Mouse (Mus musculus): ENCODE measurements around the gene Afm. TPM values are rescaled to one million over a fixed set of nuclear protein-coding genes. Genes with fewer than 3 reads are reported as not detected.
A peak's percentile ranks its signal among the peaks of the same experiment; 100 is the strongest.

The Afm gene
- polyA plus RNA-seq, 1 experiment from 2014 or later = not detected

- no peak overlapping the region for H3K4me2 ChIP-seq (ENCODE audit: low read depth, low read length)
- H3K27ac ChIP-seq (replicated peaks; ENCODE audit: low read depth, low read length) = no peak overlapping the region
- 53% methylated on average over 13 of the region's 13 CpGs for WGBS
- H3K27me3 ChIP-seq (replicated peaks; ENCODE audit: control insufficient read depth, insufficient read depth, low read length) = no peaks in the 10 kb centered on the region
- ATAC-seq (ENCODE audit: low read depth) (no peak), DNase-seq (ENCODE audit: low spot score) (peak; percentile 7)
- no peaks in the 10 kb centered on the region for H3K9me3 ChIP-seq (ENCODE audit: control insufficient read depth, low read length)
- H3K4me3 ChIP-seq (ENCODE audit: low read depth, low read length) = no peak overlapping the region
- no peaks in the 10 kb centered on the region for H3K36me3 ChIP-seq (ENCODE audit: control insufficient read depth, insufficient read depth, low read length)
- no peaks in the 10 kb centered on the region for H3K4me1 ChIP-seq (ENCODE audit: control insufficient read depth, insufficient read depth, low read length)
- no peak overlapping the region for H3K9ac ChIP-seq (ENCODE audit: low read depth, low read length)
Measured at GRCm38 (mm10) chr5:90507411-90507949, 11.3 kb upstream of the Afm start.

GRCm38 (mm10) chr5:90509828-90510592 is 8.7 kb upstream of the Afm start:
- DNase-seq (ENCODE audit: low spot score) (no peak), ATAC-seq (ENCODE audit: low read depth) (no peak)
- H3K9me3 ChIP-seq (ENCODE audit: control insufficient read depth, low read length) = no peaks in the 10 kb centered on the region
- H3K4me1 ChIP-seq (ENCODE audit: control insufficient read depth, insufficient read depth, low read length) = no peaks in the 10 kb centered on the region
- H3K9ac ChIP-seq (ENCODE audit: low read depth, low read length) = no peak overlapping the region
- H3K36me3 ChIP-seq (ENCODE audit: control insufficient read depth, insufficient read depth, low read length) = no peaks in the 10 kb centered on the region
- H3K27ac ChIP-seq (replicated peaks; ENCODE audit: low read depth, low read length) = no peak overlapping the region
- no peaks in the 10 kb centered on the region for H3K27me3 ChIP-seq (replicated peaks; ENCODE audit: control insufficient read depth, insufficient read depth, low read length)
- no peak overlapping the region for H3K4me3 ChIP-seq (ENCODE audit: low read depth, low read length)
- no peak overlapping the region for H3K4me2 ChIP-seq (ENCODE audit: low read depth, low read length)
- 90% methylated on average over 5 of the region's 5 CpGs for WGBS

- Histone ChIP-seq H3K9ac (ENCODE audit: low read depth, low read length) (no peak overlapping the region), H3K27me3 (replicated peaks; ENCODE audit: control insufficient read depth, insufficient read depth, low read length) (no peaks in the 10 kb centered on the region), H3K9me3 (ENCODE audit: control insufficient read depth, low read length) (no peaks in the 10 kb centered on the region), H3K36me3 (ENCODE audit: control insufficient read depth, insufficient read depth, low read length) (no peaks in the 10 kb centered on the region), H3K4me2 (ENCODE audit: low read depth, low read length) (no peak overlapping the region), H3K4me1 (ENCODE audit: control insufficient read depth, insufficient read depth, low read length) (no peaks in the 10 kb centered on the region), H3K27ac (replicated peaks; ENCODE audit: low read depth, low read length) (no peak overlapping the region), H3K4me3 (ENCODE audit: low read depth, low read length) (no peak overlapping the region)
- ATAC-seq (ENCODE audit: low read depth) = no peak
- 77% methylated on average over 6 of the region's 6 CpGs for WGBS
- no peak for DNase-seq (ENCODE audit: low spot score)
Measured at GRCm38 (mm10) chr5:90512288-90512955, 6.3 kb upstream of the Afm start.

- Histone ChIP-seq H3K36me3 (ENCODE audit: control insufficient read depth, insufficient read depth, low read length) (no peaks in the 10 kb centered on the region), H3K4me2 (ENCODE audit: low read depth, low read length) (no peak overlapping the region), H3K27ac (replicated peaks; ENCODE audit: low read depth, low read length) (no peak overlapping the region), H3K4me3 (ENCODE audit: low read depth, low read length) (no peak overlapping the region), H3K9ac (ENCODE audit: low read depth, low read length) (no peak overlapping the region), H3K27me3 (replicated peaks; ENCODE audit: control insufficient read depth, insufficient read depth, low read length) (no peaks in the 10 kb centered on the region), H3K9me3 (ENCODE audit: control insufficient read depth, low read length) (no peaks in the 10 kb centered on the region), H3K4me1 (ENCODE audit: control insufficient read depth, insufficient read depth, low read length) (no peaks in the 10 kb centered on the region)
- ATAC-seq (ENCODE audit: low read depth) = no peak
- WGBS = 88% methylated on average over 5 of the region's 6 CpGs
- DNase-seq (ENCODE audit: low spot score) = no peak
Measured at GRCm38 (mm10) chr5:90515561-90515960, 3.2 kb upstream of the Afm start.

- Histone ChIP-seq H3K27me3 (replicated peaks; ENCODE audit: control insufficient read depth, insufficient read depth, low read length) (no peaks in the 10 kb centered on the region), H3K27ac (replicated peaks; ENCODE audit: low read depth, low read length) (no peak overlapping the region), H3K36me3 (ENCODE audit: control insufficient read depth, insufficient read depth, low read length) (no peaks in the 10 kb centered on the region), H3K9me3 (ENCODE audit: control insufficient read depth, low read length) (no peaks in the 10 kb centered on the region), H3K4me2 (ENCODE audit: low read depth, low read length) (no peak overlapping the region), H3K4me1 (ENCODE audit: control insufficient read depth, insufficient read depth, low read length) (no peaks in the 10 kb centered on the region), H3K9ac (ENCODE audit: low read depth, low read length) (no peak overlapping the region), H3K4me3 (ENCODE audit: low read depth, low read length) (no peak overlapping the region)
- 85% methylated on average over 8 of the region's 8 CpGs for WGBS
- ATAC-seq (ENCODE audit: low read depth) (no peak), DNase-seq (ENCODE audit: low spot score) (no peak)
Measured at GRCm38 (mm10) chr5:90551191-90551590, 32.5 kb downstream of the Afm start.

- Histone ChIP-seq H3K9me3 (ENCODE audit: control insufficient read depth, low read length) (no peaks in the 10 kb centered on the region), H3K9ac (ENCODE audit: low read depth, low read length) (no peak overlapping the region), H3K27ac (replicated peaks; ENCODE audit: low read depth, low read length) (no peak overlapping the region), H3K4me3 (ENCODE audit: low read depth, low read length) (no peak overlapping the region), H3K36me3 (ENCODE audit: control insufficient read depth, insufficient read depth, low read length) (no peaks in the 10 kb centered on the region), H3K4me2 (ENCODE audit: low read depth, low read length) (no peak overlapping the region), H3K27me3 (replicated peaks; ENCODE audit: control insufficient read depth, insufficient read depth, low read length) (no peaks in the 10 kb centered on the region), H3K4me1 (ENCODE audit: control insufficient read depth, insufficient read depth, low read length) (no peaks in the 10 kb centered on the region)
- WGBS = 79% methylated on average over 3 of the region's 3 CpGs
- DNase-seq (ENCODE audit: low spot score) (no peak), ATAC-seq (ENCODE audit: low read depth) (no peak)
Measured at GRCm38 (mm10) chr5:90556052-90556451, 37.3 kb downstream of the Afm start.

- WGBS = 82% methylated on average over 6 of the region's 6 CpGs
- Histone ChIP-seq H3K9ac (ENCODE audit: low read depth, low read length) (no peak within 1 kb of the TSS), H3K4me2 (ENCODE audit: low read depth, low read length) (no peak within 1 kb of the TSS), H3K4me1 (ENCODE audit: control insufficient read depth, insufficient read depth, low read length) (no peaks in the 10 kb centered on the region), H3K36me3 (ENCODE audit: control insufficient read depth, insufficient read depth, low read length) (no peaks in the 10 kb centered on the region), H3K9me3 (ENCODE audit: control insufficient read depth, low read length) (no peaks in the 10 kb centered on the region), H3K27me3 (replicated peaks; ENCODE audit: control insufficient read depth, insufficient read depth, low read length) (no peaks in the 10 kb centered on the region), H3K27ac (replicated peaks; ENCODE audit: low read depth, low read length) (no peak within 1 kb of the TSS), H3K4me3 (ENCODE audit: low read depth, low read length) (no peak within 1 kb of the TSS)
- no peak for ATAC-seq (ENCODE audit: low read depth)
- no peak for DNase-seq (ENCODE audit: low spot score)
Measured at GRCm38 (mm10) chr5:90560743-90561142, 42.0 kb downstream of the Afm start, which contains the start of gene 5830473C10Rik. 5830473C10Rik (plus strand) TSS chr5:90561107.

GRCm38 (mm10) chr5:90561721-90562275 is 43.1 kb downstream of the Afm start:
- DNase-seq (ENCODE audit: low spot score) = no peak
- H3K4me2 ChIP-seq (ENCODE audit: low read depth, low read length) = no peak overlapping the region
- no peaks in the 10 kb centered on the region for H3K9me3 ChIP-seq (ENCODE audit: control insufficient read depth, low read length)
- ATAC-seq (ENCODE audit: low read depth) = no peak
- H3K36me3 ChIP-seq (ENCODE audit: control insufficient read depth, insufficient read depth, low read length) = no peaks in the 10 kb centered on the region
- H3K9ac ChIP-seq (ENCODE audit: low read depth, low read length) = no peak overlapping the region
- no peak overlapping the region for H3K27ac ChIP-seq (replicated peaks; ENCODE audit: low read depth, low read length)
- no peaks in the 10 kb centered on the region for H3K27me3 ChIP-seq (replicated peaks; ENCODE audit: control insufficient read depth, insufficient read depth, low read length)
- 92% methylated on average over 11 of the region's 11 CpGs for WGBS
- no peaks in the 10 kb centered on the region for H3K4me1 ChIP-seq (ENCODE audit: control insufficient read depth, insufficient read depth, low read length)
- no peak overlapping the region for H3K4me3 ChIP-seq (ENCODE audit: low read depth, low read length)

Measured in embryonic facial prominence, embryonic 14.5 days (tissue).